Mouse (Mus musculus) thymus, postnatal 36 days (tissue): ENCODE measurements around the gene Coq8a.

Experiments
- DNase-seq, 2 experiments: peaks; one replicate each; pipeline ENCODE4 v3.0.0; 2022; ENCODE audit warnings: mixed read lengths in 2 of 2

The Coq8a gene

DNA sequence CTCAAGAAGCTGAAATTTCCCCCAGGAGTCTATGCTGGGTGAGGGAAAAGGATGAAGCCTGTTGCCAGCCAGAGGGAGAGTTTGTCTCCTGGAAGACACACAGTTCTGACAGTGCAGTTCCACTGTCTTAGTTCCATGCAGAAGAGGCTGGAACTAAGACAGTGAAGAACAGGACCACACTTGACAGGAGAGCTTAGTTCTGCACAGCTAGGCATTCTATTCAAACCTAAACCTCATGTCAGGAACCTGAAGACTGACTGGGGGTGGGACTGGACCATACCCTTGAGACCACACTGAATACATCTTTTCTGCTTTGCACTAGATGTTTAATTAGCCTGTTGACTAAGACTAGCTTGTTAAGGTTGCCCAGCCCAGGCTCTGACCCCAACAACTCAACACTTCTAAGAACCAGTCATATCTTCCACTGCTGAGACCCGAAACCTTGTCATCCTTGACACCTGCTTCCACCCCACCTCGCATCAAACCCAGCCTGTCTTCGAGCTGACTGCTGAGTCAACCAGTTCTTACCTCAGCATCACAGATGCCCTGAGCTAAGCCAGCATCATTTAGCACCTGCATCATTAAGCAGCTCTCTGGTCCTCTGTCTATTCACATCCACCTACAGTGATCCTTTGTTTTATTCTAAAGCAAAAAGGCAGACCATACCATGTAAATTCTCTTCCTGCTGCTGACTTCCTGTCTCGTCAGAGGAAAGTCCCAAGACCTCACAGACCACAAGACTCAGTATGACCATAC, at the start of gene Coq8a:
Gene Coq8a, minus strand, starts transcription at position 644 of the 756 bp plus-strand sequence.
- no peak for DNase-seq

DNA sequence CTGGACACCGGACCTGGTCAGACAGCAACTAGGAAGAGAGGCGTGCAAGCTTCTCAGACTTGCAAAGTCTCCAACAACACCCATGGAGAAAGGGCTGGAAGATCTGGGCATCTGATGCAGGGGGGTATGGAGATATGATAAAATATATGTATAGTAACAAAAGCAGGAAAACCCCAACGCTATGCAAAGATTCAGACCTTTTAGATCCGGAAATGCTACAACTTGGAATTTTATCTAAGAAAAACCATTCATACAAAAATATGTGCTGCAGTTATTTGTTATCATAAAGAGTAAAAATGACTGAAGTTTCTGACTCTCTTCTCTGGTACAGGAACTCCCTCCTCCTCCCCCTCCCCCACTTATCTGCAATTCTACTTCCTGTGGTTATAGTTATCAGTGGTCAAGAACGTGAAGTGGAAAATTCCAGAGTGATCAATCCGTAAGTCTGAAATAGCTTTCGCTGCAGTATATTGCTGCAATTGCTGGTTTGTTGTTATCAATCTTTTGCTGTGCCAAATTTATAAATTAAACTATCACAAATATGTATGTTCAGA, 49.3 kb upstream of the Coq8a start:
- no peak for DNase-seq

DNA sequence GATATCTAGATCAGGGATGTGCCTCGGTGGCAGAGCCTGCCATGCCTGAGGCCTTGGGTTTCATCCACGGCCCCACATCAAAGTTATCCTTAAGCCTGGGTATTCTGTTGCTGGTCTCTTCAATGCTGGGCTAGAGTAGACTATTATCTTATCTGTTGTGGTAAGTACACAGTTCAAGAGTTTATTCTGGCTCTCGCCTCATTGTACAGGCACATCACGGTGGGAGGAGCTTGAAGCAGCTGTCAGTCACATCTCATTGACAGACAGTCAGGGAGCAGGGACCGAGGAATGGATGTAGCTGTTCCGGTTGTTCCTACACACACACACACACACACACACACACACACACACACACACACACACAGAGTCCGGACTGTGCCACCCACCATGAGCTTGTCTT, 48.5 kb upstream of the Coq8a start:
- no peak for DNase-seq

DNA sequence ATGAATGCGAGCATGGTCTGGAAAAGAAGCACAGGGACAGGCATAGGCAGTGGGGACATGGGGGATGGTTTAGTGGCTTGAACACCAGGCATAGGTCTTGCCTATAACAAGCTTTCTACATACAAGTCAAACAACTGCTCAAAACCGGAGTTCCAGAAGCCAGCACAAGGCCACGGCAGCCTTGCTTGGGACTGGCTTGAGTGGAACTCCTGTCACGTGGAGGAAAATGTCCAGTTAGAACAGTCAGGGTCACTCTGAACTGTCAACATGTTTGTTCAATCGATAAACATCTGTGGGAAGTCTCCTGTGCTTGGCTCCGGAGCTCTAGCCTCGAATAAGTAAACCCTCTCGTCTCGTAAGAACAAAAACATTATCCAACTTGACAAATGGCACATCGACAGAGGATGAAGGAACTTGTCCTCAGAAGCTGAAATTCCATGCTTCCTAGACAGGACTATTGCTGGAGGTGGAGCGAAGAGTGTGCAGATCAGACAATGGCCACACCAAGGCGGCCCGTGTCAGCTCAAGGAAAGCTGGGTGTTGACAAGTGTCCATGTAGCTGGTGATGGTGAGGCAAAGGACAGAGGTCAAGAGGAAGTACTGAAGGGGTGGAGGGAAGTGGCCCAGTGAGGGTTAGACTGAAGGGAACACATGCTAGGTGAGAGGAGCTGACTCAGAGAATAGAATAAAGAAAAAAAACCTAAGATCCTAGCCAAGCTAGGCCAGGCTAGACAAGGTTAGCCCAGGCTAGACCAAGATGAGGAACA, 46.5 kb upstream of the Coq8a start:
- DNase-seq = no peak

DNA sequence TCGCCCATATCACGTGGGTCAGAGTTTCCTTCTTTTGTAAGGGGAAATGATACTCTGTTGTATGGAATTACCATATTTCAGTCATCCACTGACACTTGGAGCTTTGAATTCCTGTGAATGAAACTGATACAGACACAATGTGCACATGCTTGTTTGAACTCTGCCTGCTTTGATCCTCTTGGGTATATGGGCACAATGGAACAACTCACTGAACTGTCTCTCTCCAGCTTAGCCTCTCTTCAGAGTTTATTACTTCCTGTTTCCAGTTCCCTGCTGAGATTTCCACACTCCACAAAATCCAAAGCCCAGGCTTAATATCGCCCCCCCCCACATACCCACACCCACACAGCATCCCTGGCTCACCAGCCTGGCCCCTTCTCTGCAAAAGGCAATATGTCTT, 32.3 kb upstream of the Coq8a start:
- no peak for DNase-seq

DNA sequence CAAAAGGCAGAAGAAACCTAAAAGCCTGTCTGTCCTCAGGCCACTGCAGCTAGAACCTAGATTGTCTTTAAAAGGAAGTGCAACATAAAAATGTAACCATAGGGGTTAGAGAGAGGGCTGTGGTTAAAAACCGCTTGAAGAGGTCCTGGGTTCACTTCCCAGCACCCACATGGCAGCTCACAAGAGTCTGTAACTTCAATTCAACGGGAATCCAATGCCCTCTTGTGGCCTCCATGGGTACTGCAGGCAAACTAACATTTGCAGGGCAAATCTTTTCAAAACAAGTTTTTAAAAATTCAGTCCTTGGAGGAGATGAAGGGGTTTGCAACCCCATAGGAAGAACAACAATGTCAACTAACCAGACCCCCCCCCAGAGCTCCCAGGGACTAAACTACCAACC, 31.2 kb upstream of the Coq8a start:
- DNase-seq = peak in 1 of 2 experiments; percentile 28

DNA sequence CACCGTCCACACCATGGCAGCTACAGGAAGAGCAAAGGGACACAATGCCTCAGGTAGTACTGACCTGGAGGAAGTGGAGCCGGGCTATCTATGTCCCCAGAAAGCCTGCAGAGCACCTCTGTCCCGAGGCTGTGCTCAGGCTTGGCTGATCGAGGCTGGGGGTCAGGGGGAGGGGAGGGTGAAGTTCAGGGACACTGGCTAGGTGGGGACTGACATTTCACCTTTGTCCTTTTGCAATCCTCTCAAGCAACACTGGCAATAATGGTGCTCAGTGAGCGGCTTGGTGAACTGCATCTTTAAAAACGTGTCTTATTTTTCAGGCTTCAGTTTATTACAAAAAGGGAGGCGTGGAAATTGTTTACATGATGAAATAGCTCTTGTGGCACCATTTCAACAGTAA, 30.5 kb upstream of the Coq8a start:
- no peak for DNase-seq

DNA sequence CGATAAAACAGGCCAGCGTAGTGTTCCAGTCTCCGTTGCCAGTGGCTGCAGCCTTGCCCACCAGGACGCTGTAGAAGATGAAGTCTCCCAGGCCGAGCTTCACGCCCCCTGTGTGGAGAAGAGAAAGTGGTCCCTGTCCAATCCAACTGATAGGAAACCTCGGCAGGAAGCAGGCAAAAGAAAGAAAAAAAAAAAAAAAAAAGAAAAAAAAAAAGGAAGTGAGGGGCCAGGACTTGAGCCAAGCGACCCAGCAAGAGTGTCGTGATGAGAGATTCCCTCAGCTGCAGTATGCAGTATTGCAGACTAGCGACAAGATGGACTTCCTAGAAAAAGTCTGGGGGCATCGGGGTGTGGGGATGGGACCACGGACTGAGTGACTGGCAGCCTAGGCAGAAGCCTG, 29.5 kb upstream of the Coq8a start:
- no peak for DNase-seq

DNA sequence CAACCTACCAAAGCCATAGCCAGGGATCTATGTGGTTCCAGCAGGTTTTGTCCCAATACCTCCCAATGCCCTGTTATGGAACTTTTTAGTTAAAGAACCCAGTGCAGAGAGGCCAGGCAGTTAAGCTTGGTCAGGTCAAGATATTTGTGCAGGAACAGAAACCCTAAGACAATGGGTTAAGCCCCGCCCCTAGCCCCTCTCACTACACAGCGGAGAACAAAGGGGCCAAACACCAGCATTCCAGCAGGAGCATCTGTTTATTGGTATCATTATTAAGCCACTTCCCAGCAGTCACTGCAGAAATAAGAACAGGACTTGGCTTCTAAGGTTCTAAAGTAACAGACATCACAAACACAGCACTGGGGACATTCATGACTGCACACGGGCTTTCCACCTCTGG, 27.4 kb upstream of the Coq8a start:
- peak in 1 of 2 experiments; percentile 12 for DNase-seq

DNA sequence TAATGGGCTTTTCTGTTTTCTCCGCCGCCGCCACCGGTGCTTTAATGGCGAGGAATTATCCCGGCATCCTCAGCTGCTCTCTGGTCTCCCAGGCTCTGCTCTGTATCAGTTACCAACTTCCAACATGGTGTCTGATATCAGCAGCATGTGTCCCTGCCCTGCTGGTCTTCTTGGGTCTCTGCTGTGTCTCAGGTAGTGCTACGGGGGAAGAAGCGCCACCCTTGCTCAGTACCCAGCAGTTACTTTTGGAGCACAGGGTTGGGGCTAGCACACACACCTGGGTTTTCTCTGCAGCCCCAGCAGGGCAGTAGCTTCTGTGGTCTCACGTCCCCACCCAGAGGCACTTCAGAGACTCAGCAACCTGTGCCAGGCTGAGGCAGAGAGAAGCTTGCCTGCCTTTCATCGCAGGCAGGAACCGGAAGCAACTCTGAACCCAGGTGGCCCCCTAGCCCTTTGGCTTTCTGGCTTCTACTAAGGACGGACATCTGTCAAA, 26.9 kb upstream of the Coq8a start:
- peak; percentile 60 to 80 for DNase-seq

DNA sequence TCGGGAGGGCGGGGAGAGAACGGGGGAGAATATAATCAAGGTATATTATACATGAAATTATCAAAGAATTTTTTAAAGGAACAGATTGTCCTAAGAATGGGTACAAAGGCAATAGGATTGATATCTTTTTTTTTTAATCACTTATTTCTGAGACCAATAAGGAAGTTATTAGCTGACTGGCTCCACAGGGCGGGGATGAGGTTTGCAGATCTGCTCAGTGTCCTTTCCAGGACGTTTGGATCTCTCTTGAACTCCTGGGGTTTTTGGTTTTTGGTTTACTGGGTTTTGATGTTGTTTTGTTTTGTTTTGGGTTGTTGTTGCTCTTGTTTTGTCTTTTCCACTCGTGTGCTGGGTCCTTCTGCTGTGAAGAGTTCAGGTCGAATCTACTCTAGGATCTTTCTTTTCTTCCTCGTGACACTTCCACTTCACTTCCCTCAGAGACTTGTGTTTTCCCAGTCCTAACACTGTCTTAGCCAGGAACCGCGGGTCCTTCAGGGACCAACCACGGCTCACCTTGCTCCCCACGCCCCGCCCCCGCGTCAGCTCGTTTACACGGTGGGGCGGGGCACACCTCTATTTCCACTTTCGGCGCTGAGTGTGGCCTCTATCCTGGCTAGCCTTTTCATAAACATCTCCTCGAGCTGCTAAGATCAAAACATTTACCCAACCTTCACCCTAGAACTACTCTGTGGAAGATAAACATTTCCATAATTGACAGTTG, 26.3 kb upstream of the Coq8a start:
- DNase-seq = peak; percentile 69 to 76

DNA sequence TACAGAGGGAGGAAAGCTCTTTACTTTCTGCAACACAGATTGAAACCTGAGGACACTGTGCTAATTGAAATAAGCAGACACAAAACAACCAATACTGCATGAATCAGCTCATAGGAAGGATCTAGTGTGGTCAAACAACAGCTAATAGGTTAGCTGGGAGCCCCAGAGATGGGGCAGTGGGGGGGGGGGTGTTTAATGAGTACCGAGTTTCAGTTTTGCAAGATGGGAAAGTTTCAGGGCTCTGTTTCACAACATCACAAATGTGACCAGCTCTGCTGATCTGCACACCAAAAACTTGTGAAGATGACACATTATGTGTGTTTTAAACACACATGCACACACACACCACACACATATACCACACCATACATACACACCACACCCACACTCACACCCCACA, 22.6 kb upstream of the Coq8a start:
- DNase-seq = no peak

DNA sequence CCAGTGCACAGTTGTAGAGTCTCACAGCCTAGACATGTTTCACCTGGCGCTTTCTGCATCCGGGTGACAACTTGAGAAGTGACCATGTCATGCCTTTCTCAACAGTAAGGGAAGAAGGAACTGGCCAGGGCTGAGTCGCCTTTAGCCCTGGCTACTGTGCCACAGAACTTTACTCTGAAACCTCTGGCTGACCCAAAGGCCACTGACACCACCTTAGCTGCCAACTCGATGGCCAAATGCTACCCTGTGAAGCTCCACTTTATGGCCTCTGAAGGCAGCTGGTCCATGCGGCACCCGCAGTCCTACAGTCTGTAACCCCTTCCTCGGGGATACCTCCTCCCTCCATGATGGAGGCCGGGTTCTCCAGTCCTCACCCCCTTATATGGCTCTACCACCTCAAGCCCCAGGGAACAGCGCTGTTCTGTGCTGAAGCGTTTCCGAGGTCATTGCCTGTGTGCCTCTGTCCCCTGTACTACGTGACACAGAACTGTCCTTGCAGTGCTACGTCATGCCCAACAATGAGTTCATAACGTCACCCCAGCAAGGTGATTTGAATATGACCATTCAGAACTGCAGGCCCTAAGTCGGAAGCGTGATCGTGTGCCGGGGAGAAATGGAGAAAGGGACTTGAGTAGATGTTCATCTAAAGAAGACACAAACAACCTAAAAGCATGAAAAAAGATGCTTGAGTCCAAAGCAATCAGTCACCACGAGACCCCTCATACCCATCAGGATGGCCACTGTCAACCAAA, 21.6 kb upstream of the Coq8a start:
- no peak for DNase-seq

DNA sequence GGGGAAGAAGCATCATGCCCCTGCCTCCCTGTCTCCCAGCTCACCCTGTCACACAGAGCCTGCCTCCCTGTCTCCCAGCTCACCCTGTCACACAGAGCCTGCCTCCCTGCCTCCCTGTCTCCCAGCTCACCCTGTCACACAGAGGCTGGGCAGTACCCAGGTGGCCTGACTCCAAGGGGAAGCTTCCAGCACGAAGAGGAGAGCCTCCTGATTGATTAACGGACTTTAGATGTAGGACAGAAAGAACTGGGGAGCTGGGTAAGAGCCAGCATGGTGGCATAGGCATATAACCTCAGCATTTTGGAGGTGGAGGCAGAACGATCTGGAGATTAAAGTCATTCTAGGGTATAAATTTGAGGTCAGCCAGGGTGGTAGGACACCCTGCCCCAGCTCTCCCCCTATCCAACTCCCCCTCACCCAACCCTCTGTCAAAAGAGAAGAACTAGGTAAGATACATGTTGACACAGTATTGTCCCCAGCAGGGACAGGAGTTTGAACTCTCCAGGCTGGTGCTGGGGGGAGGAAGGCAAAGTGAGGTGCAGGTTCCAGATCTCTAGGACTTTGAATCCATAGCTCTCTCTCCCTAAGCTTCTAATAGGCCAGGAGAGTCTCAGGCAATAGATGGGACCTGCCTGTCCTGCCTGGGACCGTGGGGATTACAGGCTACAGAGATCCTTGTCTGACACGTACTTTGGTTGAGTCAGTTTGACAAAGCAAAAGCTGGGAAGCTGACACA, 17.3 kb upstream of the Coq8a start:
- no peak for DNase-seq

DNA sequence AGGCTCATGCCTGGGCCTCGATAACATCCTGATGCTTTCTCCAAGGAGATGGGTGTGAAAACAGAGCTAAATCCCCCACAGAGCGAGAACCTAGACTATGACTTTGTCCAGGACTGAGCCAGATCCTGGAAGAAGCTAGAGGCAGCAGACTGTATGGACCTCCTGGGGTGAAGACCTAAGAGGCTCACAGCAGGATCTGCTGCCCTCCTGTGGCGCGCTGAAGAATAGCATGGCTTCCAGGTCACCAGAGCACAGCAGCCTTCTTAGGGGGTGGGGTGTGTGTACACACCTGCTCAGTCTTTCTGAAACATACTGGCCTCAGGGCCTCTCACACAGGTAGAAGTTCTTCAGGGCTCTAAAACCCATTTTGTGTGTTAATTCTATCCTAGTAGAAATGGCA, 15.6 kb upstream of the Coq8a start:
- peak; percentile 63 to 64 for DNase-seq

DNA sequence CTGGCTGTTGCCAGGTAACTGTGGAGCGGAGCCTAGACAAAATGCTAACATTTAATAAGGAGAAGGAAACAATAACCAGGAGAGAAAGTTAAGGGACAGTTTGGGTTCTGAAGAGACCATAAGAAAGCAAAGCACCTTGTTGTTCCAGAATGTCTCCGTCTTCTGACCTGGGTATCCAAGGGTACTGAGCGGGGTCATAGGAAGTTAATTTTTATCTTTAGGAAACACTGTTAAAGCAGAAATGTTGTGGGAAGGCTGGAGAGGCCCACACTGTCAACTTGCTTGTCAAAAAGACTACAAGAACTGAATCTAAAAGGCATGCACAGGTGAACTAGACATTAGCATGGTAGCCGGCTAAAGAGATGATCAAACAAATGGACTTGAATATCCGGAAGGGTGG, 13.5 kb upstream of the Coq8a start:
- DNase-seq = no peak

DNA sequence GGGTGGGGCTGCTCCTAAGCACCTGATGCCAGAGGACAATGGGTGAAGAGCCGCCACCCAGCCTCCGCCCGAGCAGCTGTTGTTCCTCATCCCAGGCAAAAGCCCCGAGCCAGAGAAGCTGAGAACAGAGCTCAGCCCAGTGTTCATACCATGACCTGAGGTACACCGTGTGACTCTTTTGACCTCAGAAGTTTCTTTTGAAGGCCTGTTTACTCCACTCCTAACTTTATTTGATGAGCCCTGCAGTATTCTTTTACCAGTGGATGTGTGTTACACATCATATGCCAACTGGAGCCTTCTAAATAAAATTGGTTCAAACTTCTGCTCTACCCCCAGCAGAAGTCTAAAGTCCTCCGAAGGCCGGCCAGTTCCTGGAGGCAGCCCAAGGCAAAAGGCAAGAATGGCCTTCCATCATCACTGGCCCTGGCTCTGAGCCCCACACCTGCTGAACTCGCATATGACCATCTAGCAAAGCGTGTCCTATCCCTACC, 11.4 kb upstream of the Coq8a start:
- DNase-seq = no peak

DNA sequence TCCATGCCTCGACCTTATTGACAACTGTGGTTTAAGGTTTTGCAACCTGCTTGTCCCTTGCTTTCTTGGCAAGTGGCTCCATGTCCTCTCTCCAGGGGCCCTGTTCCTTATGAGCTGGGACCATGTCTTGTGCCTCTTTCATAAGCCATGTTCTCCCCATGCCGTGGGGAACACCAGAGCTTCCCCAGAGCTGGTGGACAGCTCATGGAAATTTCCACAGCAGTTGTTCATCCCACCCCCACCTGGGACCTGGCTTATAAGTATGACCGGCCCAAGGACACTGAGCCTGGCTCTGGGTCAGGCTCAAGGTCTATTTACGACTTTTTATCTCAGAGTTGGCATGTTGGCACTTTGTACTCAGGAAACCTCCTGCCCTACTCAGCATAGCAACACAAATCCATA, 10.6 kb upstream of the Coq8a start:
- DNase-seq = no peak

DNA sequence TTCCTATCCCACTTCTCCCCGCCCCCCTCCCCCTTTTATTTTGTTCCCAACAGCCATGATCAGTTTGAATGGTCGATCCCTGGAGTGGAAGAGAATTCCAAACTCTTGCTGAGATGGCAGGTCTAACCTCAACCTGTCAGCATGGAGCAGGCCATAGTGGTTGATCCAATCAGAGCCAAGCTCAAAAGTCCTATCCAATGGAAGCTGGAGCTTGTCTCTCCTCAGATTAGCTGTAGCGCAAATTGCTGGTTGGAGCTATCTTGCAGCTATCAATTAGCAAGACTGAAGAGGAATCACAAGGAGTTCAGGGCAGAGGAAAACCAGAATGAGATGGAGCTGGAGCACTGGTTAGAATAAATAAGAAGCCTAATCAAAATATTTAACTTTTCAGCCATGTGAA, 9.0 kb upstream of the Coq8a start:
- DNase-seq = no peak

DNA sequence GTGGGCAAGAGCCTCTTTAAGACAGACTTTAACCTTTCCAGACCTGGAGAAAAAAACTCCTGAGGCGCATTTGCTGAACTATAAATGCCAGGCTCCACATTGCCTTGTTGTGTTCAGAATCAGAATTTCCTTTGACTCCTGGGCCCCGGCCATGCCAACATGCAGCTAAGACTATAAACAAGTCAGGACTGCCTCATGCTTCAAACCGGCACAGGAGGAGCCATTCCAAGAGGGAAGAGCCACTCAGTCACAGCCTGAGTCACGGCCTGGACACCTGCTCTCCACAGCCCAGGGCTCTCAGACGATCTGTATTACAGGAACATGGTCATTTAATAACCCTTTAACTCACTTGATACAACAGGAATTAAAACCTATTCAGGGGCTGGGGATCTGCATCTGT, 1.3 kb upstream of the Coq8a start:
- DNase-seq = no peak

DNA sequence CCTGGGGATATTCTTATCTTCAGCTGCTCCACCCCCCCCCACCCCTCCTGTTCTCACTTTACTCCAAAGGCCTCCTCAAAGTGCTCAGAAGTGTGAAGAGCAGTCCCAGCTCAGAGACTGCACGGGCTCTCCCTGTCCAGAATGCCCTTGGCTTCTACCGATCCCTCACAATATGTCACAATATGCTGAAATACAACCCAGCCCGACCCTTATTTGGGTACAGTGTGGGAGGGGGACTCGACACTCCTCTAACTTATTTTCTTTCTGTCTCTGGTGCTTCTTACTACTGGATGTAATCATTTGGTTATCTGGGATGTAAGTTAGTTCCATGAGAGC, 281 bp upstream of the Coq8a start:
- no peak for DNase-seq

DNA sequence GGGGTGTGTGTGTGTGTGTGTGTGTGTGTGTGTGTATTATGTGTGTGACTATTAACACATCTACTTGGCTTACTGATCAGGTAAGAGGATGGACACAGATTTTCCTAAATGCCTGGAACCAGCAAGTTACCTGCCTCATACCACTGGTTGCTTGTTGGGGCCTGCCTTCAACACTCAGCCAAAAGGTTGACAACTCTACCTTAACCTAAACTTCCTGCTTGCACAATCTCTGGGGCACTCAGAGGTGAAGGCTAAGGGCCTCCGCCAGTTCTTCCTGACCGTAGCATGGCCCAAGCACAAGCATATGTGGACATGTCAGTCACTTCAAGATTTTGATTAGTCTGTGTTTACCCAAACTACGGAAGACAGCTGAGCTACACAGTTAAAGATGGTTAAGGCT, 1.4 kb downstream of the Coq8a start:
- no peak for DNase-seq
